Mouse (Mus musculus): Measurements from ENCODE around the gene Sgcd.

Sgcd gene

GRCm38 (mm10) chr11:47988697-47989533, at the start of gene Sgcd:
TSS of gene Sgcd (minus strand) at chr11:47988969.
- peak; percentile 2 for DNase-seq

- no peak for DNase-seq
Measured at GRCm38 (mm10) chr11:48038051-48038450, 49.3 kb upstream of the Sgcd start.

DNA sequence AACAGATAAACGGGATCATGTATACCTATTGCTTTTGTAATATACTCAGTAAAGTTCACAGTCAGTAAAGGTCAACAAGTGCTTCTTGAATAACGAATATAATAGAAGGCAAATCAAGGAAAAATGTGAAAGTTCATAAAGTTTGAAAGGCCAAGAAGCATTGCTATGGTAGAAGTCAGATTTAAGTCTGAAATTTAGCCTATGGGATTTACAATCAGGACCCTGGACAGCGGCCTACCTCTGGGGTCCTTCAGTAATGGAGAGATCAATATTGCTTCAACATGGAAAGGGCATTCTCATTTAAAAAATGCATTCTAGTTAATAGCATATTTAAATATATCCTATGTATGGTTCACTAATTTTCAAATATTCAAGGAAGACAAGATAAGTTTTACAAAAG, 24.1 kb upstream of the Sgcd start:
- DNase-seq = no peak

GRCm38 (mm10) chr11:47988333-47988696, 454 bp downstream of the Sgcd start:
- DNase-seq = no peak

DNA sequence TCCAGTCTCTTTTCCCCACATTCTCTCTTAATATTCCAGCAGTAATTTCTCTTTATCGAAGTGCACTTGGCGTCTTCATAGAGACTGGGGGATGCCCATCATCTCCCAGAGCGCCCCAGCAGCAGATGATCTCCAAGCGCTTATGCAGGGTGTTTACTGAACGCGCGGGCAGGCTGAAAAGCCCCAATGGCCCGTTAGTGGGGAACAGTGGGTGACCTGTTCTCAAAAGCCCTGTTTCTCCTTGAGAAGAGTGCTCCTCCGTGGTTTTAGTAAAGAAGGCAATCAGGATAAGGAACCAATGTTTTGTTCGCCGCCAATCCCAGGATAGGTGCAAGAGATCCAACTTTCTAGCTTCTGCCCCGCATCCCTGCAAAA, 889 bp downstream of the Sgcd start:
- DNase-seq = no peak

DNA sequence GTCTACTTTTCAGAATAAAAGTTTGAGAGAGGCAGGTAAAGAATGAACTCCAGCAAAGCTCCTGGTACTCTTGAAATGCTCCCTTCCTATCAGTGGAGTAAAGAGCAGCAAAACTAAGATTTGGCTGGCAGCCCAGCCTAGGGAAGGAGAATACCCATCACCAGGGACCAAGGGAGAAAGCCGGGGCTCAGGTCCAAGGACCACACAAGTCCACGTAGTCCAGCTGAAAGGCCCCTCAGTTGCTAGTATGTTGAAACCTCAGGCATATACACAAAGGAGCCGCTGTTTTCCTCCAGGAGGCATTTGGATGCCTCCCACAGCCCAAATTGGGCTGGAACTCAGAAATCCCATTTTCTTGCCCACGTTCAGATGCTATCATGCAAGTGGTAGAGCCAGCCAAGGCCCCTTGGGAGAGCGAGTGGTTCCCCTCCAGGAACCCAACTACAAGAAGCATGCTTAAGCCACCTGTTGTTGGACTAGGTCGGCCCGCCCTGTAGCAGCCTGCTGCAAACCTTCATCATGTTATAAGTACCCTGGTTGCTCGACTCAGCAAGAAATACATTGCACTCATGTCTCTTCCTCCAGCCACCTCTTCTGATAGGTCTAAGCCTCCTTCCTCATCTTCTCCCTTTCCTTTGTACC, 1.4 kb downstream of the Sgcd start:
- DNase-seq = no peak

- no peak for DNase-seq
Measured at GRCm38 (mm10) chr11:47982152-47982551, 6.6 kb downstream of the Sgcd start.

- no peak for DNase-seq
Measured at GRCm38 (mm10) chr11:47981108-47981507, 7.7 kb downstream of the Sgcd start.

- DNase-seq = no peak
Measured at GRCm38 (mm10) chr11:47953291-47953690, 35.5 kb downstream of the Sgcd start.

DNA sequence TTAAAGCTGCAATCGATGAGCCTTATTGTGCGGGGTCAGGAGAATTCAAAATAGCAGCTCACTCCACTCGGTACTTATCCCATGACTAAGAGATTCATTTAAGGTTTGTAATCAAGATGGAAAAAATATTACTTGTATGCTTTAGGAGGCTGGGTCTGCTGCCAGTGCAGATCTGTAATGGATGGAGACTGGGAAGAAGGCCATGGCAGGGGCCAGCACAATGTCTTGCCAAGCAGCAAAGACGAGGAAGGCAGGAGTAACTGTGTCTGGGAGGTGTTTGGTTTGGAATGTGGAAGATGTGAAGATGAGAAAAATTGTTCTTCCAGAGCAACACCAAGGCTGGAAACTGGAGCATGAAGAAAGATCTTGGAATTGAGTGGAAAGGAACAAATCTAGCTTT, 36.4 kb downstream of the Sgcd start:
- no peak for DNase-seq

DNA sequence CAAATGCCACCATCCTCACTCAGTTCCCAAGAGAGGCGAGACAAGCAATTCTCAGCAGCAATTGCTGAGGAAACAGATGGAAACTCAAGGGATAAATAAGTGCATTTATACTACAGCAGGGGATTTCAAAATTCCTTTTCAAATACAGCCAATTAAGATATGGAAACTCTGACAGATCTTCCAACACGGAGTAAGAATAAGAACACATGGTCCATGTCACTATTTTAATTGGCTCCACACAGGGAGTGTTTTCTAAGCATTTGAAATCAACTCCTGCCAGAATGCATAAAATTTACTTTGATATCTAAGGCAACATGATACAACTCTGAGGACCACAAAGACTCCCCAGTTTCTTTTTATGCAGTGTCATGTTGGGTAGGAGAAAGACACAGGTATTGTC, 49.0 kb downstream of the Sgcd start:
- no peak for DNase-seq

DNA sequence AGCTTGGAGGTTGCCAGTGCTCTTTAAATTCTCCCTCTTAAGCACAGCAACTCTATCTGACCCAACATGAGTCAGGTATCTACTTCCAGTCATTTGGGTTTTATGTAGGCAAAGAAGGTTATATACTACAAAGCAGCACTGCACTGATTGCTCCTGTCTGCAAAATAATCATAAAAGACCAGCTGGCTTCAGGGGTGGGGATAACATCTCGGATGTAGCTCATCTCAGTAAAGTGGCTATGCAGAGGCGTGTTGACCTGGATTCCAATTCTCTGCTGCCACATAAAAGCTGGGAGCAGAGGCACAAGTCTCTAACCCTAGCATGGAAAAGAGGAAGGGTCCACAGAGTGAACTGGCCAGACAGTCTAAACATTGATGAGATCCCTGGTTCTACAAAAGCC, 71.2 kb downstream of the Sgcd start:
- no peak for DNase-seq

- no peak for DNase-seq
Measured at GRCm38 (mm10) chr11:47891617-47892172, 97.1 kb downstream of the Sgcd start.

DNA sequence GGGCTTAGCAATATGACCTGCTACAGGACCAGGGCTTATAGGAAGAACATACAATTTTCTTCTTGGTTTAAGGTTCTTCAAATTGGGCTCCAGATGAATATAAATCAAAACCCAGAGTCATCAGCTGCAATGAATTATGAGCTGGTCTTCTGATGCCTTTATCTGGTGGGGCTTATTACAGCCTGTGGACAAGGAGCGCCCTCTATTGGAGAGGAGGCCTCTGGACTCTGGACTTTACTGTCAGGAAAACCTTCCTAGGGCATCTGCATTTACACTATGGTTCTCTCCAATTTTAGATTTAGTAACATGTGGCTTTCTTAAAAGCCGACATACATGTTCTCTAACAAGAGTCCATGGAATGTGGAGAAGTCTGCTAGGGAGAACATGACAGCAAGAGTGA, 98.5 kb downstream of the Sgcd start:
- no peak for DNase-seq

DNA sequence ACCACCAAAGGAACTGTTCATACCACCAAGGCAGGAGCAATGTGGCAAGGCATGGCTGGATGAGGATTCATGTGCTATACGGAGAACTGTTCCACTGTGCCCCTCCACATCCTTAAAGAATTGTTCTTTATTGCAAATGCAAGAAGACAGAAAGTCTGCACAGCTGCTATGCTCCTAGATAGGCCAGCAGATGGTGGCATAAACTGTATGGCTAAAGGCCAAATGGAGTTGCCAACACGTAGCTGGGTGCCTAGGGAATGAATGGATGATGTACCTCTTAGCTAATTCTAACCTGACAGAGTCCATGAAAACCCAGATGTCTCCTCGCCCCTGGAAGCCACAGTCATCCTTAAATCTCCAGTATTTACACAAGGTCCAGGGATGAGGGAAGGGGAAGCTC, 103.5 kb downstream of the Sgcd start:
- no peak for DNase-seq

DNA sequence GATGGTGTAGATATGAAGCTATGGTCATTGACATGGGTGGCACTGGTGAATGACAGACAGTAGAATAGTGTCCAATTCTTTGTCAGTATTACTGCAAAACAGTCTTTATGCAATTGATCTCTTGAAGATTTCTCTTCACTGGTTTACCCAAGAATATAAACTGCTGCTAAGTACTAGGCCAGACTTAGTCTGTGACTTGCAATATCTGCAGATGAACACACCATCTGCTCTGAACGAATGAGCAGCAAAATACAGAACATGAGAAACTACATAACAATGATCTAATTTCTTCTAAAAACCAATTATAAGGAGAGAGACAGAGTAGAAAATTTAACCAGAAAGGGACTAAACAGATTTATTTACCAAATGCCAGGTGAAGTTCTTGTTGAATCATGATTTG, 105.2 kb downstream of the Sgcd start:
- no peak for DNase-seq

DNA sequence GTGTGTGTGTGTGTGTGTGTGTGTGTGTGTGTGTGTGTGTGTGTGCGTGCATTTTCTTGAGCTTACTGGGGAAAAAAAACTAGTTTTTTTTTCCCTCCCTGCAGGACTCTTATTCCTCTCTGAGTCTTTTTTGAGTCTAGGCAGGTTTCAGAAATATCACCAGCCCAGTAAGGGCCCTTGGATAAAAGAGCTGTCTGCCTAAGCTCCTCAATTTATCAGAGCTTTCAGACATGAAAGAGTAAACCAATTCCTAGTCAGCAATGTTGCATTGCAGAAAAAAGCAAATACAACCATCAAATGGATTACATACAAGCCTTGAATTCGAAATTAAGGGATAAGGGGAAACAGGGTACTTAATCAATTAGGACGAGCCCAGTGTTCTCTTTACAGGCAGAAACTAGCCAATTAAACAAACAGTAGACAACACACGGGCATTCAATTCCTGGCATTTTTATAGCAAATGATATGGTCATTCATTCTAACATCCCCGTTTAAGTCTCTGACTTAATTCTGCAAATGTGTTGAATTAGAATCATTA, 112.1 kb downstream of the Sgcd start:
- DNase-seq = no peak

DNA sequence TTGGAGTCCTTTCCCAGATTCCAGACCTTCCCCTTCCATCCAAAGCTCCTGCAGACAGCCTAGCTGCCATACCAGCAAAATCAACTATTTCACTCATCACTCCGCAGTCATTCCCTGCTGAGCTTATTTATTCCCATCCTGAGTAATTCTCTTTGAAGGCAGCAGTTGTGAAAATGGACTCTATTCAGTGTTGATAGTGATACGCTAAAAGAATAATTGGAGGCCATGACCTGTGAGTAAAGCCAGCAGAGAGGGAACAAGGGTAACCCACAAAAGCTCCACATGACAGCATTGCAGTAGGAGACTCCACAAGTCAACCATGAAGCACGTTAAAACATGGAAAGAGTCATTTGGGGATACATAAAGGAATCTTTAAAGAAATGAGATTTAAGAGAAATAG, 142.9 kb downstream of the Sgcd start:
- no peak for DNase-seq

- DNase-seq = no peak
Measured at GRCm38 (mm10) chr11:47833283-47833682, 155.5 kb downstream of the Sgcd start.

DNA sequence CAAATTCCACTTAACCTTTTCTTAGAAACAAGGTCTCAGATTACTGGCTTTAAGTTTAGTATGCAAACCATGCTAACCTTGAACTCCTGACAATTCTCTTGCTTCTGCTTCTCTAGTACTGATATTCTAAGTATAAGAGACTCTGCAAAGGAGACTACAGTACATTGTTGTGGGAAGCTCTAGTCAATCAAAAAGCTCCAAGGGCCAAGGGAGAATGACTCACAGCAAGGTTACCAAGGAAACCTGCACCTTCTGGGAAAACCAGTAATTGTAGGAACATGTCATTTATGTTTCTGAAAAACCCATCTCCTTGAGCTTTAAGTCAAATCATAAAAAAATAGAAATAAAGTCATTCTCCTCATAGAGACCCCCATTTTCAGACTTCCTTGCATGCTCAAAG, 178.5 kb downstream of the Sgcd start:
- DNase-seq = no peak

DNA sequence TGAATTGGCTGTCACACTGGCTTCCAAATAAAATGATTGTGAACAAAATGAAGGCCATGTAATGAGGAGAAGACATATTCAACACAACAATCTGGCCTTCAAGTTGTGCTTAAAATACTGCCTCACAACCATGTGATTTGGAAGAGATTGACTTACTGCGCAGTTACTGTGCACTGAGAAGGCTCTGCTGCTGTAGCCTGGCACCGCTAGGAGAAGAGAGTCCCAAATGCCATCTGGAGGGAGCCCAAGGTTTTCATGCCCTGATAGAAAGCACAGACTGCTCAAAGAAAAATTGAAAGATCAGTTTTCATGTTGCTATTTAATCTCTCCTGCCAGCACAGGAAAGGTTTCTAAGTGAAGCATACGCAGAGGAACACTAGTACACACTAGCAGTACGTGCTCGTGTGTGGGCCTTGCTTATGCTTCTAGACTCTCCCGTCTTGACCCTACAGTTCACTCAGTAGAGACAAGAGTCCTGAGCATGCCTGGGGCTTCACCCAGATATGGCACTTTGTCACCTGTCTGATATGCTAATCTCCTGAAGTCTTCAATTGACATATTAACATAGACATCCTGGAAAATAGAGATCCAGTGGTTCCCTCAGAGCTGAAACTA, 184.6 kb downstream of the Sgcd start:
- no peak for DNase-seq

DNA sequence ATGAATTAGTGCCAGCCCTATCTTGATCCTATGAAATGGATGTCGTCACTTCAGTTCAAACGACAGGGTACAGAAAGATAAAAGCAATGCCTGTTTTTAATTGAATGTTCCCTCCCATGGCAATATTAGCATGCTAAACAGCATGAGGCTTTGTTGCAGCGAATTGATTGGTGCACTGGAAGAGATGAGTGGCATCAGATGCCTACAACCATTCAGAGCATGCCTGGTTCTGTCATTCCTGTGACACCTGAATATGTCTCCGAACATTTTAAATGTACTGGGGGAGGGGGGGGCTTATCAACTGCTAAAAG, 210.9 kb downstream of the Sgcd start:
- DNase-seq = no peak

- DNase-seq = no peak
Measured at GRCm38 (mm10) chr11:47777226-47777915, 211.4 kb downstream of the Sgcd start.

All from cerebellum, adult 11 months (tissue).